Mouse (Mus musculus) lung, postnatal 0 days (tissue): ENCODE measurements around the gene 4932438H23Rik.

ENCODE experiments used
- CTCF ChIP-seq: IDR thresholded peaks from 2 replicates; pipeline ENCODE4 v1.5.1; 2016; ENCODE audit warnings: antibody characterized with exemption, mild to moderate bottlenecking
- EP300 ChIP-seq: IDR thresholded peaks from 2 replicates; pipeline ENCODE4 v1.6.1; 2016; ENCODE audit warnings: antibody characterized with exemption, mild to moderate bottlenecking, control low read depth

GRCm38 (mm10) chr16:91056043-91056821 is 38.7 kb downstream of the 4932438H23Rik start:
- TF ChIP-seq CTCF = no peak
- TF ChIP-seq EP300 = no peak
